Mouse (Mus musculus) G1E (cell line): ENCODE results near the gene Ssr2. TPM values are rescaled to one million over a fixed set of nuclear protein-coding genes. Genes with fewer than 3 reads are reported as not detected.

ENCODE experiments used
- ATAC-seq: 2 replicates; pipeline ENCODE4 v1.8.0; 2016; ENCODE audit warnings: mild to moderate bottlenecking; ENCODE audit not compliant: insufficient number of reproducible peaks, poor library complexity, low FRiP score, severe bottlenecking; ENCODE audit errors: extremely low read depth
- DNase-seq: peaks from one replicate; pipeline ENCODE4 v3.0.0; 2012; ENCODE audit warnings: low spot score
- H3K27me3 ChIP-seq: 2 replicates; pipeline ENCODE4 v1.6.1; 2012; ENCODE audit warnings: mild to moderate bottlenecking, low read length, inconsistent platforms; ENCODE audit not compliant: insufficient read depth
- H3K36me3 ChIP-seq: replicated peaks from 2 replicates; pipeline ENCODE3; 2012; ENCODE audit warnings: mild to moderate bottlenecking, inconsistent platforms
- H3K4me1 ChIP-seq: 2 replicates; pipeline ENCODE4 v1.6.1; 2012; ENCODE audit warnings: low read depth, low read length, inconsistent platforms, mixed read lengths; ENCODE audit not compliant: insufficient read depth
- H3K4me3 ChIP-seq: 2 replicates; pipeline ENCODE4 v1.5.1; 2012; ENCODE audit warnings: low read depth, mild to moderate bottlenecking, inconsistent platforms, low read length, moderate library complexity, mixed read lengths
- H3K9me3 ChIP-seq: replicated peaks from 2 replicates; pipeline ENCODE4 v1.6.1; 2012; ENCODE audit warnings: inconsistent platforms
- CTCF ChIP-seq: IDR thresholded peaks from 2 replicates; pipeline ENCODE4 v1.5.1; 2012; ENCODE audit warnings: low read depth, low read length, inconsistent platforms, mixed read lengths
- GATA1 ChIP-seq: IDR thresholded peaks from 2 replicates; pipeline ENCODE4 v1.6.1; 2012; ENCODE audit warnings: borderline replicate concordance, low read length, inconsistent platforms, mixed read lengths
- GATA2 ChIP-seq: IDR thresholded peaks from 2 replicates; pipeline ENCODE4 v1.6.1; 2012; ENCODE audit warnings: low read depth, low read length, inconsistent platforms, borderline replicate concordance
- POLR2AphosphoS5 ChIP-seq: IDR thresholded peaks from 2 replicates; pipeline ENCODE4 v1.6.1; 2012; ENCODE audit warnings: low read depth, low read length, inconsistent platforms; ENCODE audit not compliant: insufficient replicate concordance
- TAL1 ChIP-seq: conservative IDR thresholded peaks from 2 replicates; pipeline ENCODE4 v1.6.1; 2012; ENCODE audit warnings: low read depth, low read length, inconsistent platforms, mixed read lengths
- polyA plus RNA-seq: library from polyadenylated mRNA; stranded (reverse); fragments of >175 nt; gene quantifications from 2 replicates; pipeline ENCODE4 v1.2.3, GENCODE M21; 2012
- total RNA-seq, 2 experiments: library from RNA; stranded (forward) in 1 of 2; stranded (reverse) in 1 of 2; fragments of 200-1000 nt in 1 of 2; fragments of >200 nt in 1 of 2; fragmentation: Nextera tagmentation in 1 of 2; gene quantifications; 2 replicates each; pipeline ENCODE4 v1.2.3; 2014 to 2017

Gene Ssr2
- total and polyA plus RNA-seq, 3 experiments, result 134 to 289 (median 280) TPM

DNA sequence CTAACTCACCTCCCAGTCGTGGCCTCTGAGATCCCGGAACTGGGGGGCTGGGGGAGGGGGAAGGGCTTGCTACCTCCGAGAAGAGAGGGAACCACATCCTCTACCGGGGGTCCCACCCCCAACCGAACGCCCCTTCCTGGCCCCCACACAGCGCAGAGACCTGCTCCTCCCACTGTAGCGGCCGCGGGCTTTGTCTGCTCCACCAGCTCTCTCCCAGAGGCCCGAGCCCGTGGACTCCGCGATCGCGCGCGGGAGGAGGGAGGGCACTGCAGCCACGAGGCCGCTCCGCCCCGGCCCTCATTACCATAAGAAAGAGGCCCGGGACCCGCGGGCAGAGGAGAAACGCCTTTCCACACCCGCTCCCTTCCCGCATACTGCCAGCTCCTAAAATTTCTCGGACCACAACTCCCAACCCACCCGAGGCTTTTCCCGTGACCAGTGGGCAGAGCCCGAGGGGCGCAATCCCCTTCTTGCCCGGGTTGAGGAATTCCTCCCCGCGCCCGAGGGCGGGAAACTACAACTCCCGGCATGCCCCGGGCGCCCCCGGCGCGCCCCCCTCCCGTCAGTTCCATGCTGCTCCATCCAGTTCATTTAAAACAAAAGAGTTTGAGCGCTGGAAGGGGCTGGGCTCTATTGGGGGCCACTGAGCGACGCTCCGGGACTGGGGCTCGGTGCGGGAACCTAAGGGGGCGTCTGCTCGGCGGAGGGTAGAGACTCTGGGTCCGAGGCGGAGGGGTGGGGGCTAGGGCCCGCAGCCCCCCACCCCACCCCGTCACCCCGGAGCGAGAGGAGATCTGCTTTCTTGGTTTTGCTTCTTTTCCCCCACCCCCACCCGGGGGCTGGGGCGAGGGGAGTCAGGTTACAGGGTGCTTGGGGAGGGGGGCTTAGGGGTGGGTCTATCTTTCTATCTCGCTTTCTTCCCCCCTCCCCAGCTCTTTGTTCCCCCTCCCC lies 44.1 kb upstream of the Ssr2 start:
- peaks cover 74% of the 10 kb centered on the region for H3K4me1 ChIP-seq
- H3K27me3 ChIP-seq, result peaks cover 3% of the 10 kb centered on the region; the same call in 1 of the 2 replicates
- TF ChIP-seq GATA1 (no peak), TAL1 (no peak), POLR2AphosphoS5 (no peak), CTCF (no peak), GATA2 (no peak)
- H3K4me3 ChIP-seq, result peak overlapping the region; percentile 77
- H3K36me3 ChIP-seq, result peaks cover 37% of the 10 kb centered on the region
- no peaks in the 10 kb centered on the region for H3K9me3 ChIP-seq
- peak; percentile 38 for ATAC-seq
- DNase-seq, result peak; percentile 80

DNA sequence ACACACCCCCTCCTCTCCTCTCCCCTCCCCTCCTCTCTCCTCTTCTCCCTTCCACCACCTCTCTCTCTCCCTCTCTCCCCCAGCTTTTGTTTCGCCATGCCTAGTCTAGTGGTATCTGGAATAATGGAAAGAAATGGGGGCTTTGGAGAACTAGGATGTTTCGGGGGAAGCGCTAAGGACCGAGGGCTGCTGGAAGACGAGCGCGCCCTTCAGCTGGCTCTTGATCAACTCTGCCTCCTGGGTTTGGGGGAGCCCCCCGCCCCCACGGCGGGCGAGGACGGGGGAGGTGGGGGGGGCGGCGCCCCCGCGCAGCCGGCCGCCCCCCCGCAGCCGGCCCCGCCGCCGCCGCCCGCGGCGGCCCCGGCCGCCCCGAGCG lies 43.4 kb upstream of the Ssr2 start, which contains the start of gene Mex3a:
Mex3a (plus strand) TSS at position 97 of the 376 bp plus-strand sequence.
- H3K9me3 ChIP-seq, result no peaks in the 10 kb centered on the region
- H3K27me3 ChIP-seq, result peaks cover 3% of the 10 kb centered on the region; the same call in 1 of the 2 replicates
- peak within 1 kb of the TSS; percentile 77 for H3K4me3 ChIP-seq
- peaks cover 38% of the 10 kb centered on the region for H3K36me3 ChIP-seq
- DNase-seq (no peak), ATAC-seq (no peak)
- no peak for TF ChIP-seq GATA1
- no peak for TF ChIP-seq CTCF
- no peak for TF ChIP-seq POLR2AphosphoS5
- no peak for TF ChIP-seq TAL1
- TF ChIP-seq GATA2, result no peak
- peaks cover 76% of the 10 kb centered on the region for H3K4me1 ChIP-seq

DNA sequence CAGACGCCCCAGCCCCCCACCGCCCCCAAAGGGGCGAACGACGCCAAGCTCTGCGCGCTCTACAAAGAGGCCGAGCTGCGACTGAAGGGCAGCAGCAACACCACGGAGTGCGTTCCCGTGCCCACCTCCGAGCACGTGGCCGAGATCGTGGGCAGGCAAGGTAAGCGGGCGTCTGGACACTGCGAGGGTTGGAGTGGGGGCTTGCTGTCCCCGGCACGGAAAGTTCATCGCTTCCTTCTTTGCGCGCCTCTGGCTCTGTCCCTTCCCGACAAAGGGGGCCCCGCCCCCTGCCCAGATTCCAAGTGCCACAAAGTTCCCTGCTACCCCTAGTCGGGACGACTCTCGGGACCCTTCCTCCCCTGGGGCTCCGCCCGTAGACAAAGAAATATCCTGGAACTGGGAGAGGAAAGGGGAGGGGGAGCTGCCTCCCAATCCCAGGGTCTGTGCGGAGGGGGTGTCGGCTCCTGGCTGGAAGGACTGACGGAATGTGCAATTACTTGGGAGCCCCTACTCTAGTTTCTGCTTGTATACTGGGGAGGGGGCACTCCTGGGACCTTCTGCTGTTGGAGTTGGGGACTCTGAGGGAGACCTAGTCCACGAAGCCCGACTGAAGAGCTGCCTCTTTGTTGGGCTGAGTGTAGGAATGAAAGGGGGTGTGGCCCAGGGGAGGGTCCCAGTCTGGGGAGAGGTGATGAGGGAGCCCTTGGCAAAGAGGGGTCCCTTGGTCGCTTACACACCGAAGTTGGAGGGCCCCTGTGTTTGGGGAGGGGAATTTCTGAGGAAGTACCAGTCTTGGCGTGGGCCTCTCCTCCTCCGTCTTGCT lies 42.8 kb upstream of the Ssr2 start:
- Histone ChIP-seq H3K27me3 (peaks cover 3% of the 10 kb centered on the region; the same call in 1 of the 2 replicates), H3K36me3 (peaks cover 38% of the 10 kb centered on the region), H3K4me3 (peak overlapping the region; percentile 77), H3K9me3 (no peaks in the 10 kb centered on the region), H3K4me1 (peaks cover 76% of the 10 kb centered on the region)
- TF ChIP-seq GATA1, result no peak
- TF ChIP-seq POLR2AphosphoS5, result no peak
- no peak for TF ChIP-seq TAL1
- no peak for TF ChIP-seq GATA2
- no peak for TF ChIP-seq CTCF
- DNase-seq, result no peak
- ATAC-seq, result no peak

DNA sequence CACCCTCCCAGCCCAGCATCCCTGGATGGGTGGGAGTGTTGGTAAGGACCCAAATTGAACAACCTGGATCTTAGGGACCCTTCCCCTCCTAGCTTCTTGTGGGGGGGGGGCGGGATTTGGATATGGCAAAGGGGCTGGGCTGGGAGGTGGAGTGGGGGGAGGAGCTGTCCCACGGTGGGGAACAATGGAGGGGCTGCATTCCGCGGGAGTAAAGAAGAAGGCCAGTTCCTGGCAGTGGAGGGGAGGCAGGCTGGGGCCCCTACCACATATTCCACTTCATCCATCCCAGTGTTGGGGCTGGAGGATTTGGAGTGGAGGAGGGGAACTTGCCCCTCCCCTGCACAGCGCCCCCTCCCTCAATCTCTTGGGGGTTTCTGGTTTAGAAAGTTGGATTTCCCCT lies 42.0 kb upstream of the Ssr2 start:
- TF ChIP-seq GATA2 (no peak), GATA1 (no peak), CTCF (no peak), POLR2AphosphoS5 (no peak), TAL1 (no peak)
- Histone ChIP-seq H3K9me3 (no peaks in the 10 kb centered on the region), H3K4me3 (no peak overlapping the region; the same call in 1 of the 2 replicates), H3K4me1 (peaks cover 78% of the 10 kb centered on the region), H3K36me3 (peaks cover 40% of the 10 kb centered on the region), H3K27me3 (peaks cover 3% of the 10 kb centered on the region; the same call in 1 of the 2 replicates)
- DNase-seq (no peak), ATAC-seq (no peak)

DNA sequence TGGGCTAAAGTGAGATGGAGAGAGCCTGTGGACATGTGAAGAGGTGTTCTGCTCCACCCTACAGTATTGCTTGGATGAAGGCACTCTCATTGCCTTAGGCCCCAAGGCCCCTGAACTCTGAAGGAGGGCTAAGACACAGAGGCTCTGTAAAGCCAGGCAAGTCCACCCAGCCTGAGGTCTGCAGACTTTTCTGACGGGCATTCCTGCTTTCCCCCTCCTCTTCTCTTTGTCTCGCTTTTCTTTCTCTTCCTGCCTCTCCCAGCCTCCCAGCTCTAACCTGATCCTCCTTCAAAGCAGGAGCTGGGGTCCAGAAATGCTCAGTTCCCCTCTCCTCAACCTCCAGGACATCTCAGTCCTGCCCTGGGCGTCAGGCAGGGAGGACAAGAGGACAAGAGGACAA lies 40.7 kb upstream of the Ssr2 start:
- no peak for ATAC-seq
- no peak for DNase-seq
- Histone ChIP-seq H3K27me3 (peaks cover 3% of the 10 kb centered on the region; the same call in 1 of the 2 replicates), H3K4me3 (no peak overlapping the region; the same call in 1 of the 2 replicates), H3K9me3 (no peaks in the 10 kb centered on the region), H3K4me1 (peaks cover 73% of the 10 kb centered on the region), H3K36me3 (peaks cover 34% of the 10 kb centered on the region)
- TF ChIP-seq POLR2AphosphoS5 (no peak), GATA1 (no peak), GATA2 (no peak), CTCF (no peak), TAL1 (no peak)

DNA sequence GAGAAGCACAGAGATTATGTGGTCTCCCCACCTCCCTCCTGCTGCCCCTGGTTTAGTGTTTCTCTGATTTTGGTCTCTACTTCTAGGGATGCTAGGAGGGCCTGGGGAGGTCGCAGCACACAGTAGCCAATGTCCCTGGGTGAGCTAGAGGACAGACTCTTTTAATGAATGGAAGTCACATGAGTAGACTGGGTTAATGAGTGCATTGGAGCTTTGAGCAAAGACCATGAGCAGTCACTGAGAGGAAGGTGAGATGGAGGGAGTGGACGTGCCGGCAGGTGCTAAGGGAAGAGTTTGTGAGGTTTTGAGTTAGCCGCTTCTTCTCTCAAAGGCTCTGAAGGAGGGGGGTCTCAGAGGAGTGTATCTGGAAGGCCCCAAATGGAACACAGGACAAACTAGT lies 40.1 kb upstream of the Ssr2 start:
- Histone ChIP-seq H3K9me3 (no peaks in the 10 kb centered on the region), H3K36me3 (peaks cover 39% of the 10 kb centered on the region), H3K4me3 (peak overlapping the region; percentile 76; the same call in 1 of the 2 replicates), H3K27me3 (peaks cover 3% of the 10 kb centered on the region; the same call in 1 of the 2 replicates), H3K4me1 (peaks cover 73% of the 10 kb centered on the region)
- TF ChIP-seq GATA1 (no peak), GATA2 (no peak), TAL1 (no peak), POLR2AphosphoS5 (no peak), CTCF (no peak)
- ATAC-seq (no peak), DNase-seq (no peak)
